Mouse (Mus musculus) layer of hippocampus, postnatal 10 days (tissue): ENCODE measurements around the gene Btk. TPM values are rescaled to one million over a fixed set of nuclear protein-coding genes. Genes with fewer than 3 reads are reported as not detected.
A peak's percentile ranks its signal among the peaks of the same experiment; 100 is the strongest.
"Not testable (repeated sequence)": the region's sequence is repeated elsewhere in the genome, so short reads cannot be mapped to it uniquely, and the experiment has no call there.

Experiments
- DNase-seq, 2 experiments: peaks; one replicate each; pipeline ENCODE4 v3.0.0; 2021; ENCODE audit warnings: low spot score in 2 of 2
- total RNA-seq, 2 experiments: library from RNA; stranded (reverse); gene quantifications; 2 replicates each; pipeline ENCODE4 v1.2.3; 2021

Btk gene
- total RNA-seq, 2 experiments from 2014 or later, result 1.3 to 1.5 TPM

- DNase-seq, result no peak
Measured at GRCm38 (mm10) chrX:134582270-134582669, 1.1 kb downstream of the Btk start.

DNA sequence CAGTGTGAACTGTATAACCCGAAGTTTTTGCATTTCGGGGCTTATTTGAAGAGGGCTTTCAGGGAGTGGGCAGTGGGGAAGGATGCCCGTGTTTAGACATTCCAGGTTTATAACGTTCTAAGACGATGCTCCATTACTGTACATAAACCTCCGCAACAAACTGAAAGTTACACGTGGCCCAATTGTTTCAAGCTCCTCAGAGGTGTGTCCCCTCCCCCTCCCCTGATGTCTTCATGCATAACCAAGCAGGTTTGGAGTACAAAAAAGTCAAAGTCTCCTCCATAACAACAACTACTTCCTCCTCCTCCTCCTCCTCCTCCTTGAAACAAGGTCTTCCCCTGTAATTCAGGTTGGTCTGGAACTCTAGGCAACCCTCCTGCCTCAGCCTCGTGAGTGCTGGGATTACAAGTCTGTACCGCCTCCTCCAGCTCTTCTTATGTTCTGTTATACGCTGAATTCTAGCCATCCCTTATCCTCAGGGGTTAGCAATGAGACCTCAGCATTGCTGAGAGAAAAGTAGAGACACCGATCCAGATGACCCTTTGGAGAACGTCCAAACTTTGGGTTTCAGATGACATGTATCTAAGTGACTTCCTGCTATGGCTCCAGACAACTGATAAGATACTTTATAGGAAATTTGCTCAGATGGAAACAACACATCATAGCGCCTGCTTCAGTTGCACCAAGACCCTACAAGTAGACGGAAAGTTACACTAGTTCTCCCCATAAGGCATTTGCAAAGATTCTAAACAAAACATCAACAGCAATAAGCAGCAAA lies 2.7 kb downstream of the Btk start:
- DNase-seq, result no peak

- DNase-seq, result no peak
Measured at GRCm38 (mm10) chrX:134577896-134578295, 5.5 kb downstream of the Btk start.

DNA sequence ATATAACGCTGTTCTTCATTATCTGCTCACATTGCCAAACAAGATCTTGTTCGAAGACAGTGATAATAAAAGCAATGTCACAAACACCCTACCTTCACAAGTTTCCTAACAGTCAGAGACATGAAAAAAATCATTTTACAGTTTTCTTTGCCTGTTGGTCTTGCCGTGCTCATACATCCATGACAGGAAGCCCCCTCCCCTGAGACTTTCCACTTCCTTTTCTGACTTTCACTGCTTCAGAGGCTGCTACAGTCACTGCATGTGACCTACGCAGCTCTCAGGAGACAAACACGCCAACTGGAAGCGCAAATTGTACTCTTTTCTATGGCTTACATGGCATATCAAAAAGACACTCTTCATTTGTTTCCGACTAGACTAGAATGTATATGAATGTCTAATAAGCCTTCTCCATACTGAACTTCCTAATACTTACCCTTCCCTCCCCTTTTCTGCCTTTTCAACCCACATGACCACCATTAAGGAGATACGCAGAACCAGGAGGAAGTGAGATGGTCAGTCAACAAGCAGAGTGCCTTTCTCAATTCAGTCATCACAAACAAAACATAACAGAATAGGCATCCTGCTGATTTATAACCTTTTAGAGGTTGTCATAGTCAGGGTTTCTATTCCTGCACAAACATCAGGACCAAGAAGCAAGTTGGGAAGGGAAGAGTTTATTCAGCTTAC lies 16.7 kb downstream of the Btk start:
- no peak for DNase-seq

DNA sequence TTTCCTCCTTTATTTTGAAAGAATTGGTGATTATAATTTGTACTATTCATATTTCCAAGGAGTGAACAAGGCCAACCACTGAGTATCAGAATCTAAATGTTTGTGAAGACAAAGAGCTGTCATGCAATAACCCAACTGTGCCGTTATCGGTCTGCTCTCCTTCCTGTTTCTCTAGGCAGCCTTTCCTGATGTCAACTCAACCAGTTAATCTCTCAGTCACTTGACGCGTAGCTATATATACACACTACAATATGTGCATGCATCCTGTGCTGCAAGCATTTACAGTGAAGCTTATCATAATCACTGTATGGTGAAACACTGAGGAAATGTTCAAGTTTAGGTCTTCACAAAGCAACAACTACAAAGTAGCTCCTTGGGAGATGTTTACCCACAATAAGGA lies 19.0 kb downstream of the Btk start:
- DNase-seq, result no peak

DNA sequence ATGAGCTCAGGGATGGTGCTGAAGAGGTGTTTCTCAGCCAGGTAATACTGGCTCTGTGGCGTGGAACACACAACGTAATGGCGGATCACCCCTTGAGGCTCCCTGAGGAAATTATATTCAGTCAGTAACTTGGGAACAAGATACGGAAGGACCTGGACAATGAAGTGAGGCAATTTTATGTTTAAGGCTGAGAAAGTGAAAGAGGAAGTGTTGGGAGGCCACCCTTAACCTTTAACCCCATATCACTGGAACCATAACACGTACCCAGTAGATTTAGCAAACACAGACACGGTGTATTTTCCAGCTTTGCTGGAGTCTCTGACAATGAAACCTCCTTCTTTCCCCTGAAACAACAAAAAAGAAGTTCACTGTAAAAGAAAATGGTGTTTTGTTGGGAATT lies 28.9 kb downstream of the Btk start:
- DNase-seq, result no peak

DNA sequence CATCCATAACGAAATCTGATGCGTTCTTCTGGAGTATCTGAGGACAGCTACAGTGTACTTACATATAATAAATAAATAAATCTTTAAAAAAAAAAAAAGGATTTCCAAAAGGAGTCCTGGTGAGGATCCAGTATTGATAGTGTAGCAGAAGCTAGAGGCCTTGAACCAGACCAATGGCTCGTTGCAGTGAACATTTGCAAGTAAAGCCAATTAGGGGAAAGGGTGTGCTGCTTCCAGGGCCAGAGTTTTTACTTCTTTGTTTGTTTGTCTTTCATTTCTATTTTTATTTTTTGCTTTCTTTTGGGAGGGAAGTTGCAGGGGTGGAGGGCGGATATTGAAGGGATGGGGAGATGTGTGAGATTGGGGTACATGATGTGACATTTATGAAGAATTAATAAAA lies 30.0 kb downstream of the Btk start:
- DNase-seq, result no peak

DNA sequence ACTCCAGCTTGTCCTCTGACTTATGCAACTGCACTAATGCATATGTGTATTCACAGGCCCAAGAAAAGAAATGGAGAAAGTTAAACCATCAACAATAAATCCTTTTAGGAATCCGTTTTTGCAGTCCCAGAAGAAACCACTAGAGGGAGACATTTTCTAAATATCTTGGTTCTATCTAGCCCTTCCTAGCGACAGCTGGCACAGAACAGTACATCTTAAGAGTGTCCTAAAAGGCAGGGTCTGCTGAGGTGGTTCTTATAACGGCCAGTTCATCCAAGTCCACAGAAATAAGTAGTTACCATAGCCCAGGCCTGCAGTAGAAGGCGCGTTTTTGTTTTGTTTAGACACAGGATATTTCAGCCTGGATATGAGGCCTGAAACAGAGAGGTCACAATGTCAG lies 32.5 kb downstream of the Btk start:
- peak; percentile 4 to 20 for DNase-seq

GRCm38 (mm10) chrX:134547330-134547729 lies 36.0 kb downstream of the Btk start:
- no peak for DNase-seq

DNA sequence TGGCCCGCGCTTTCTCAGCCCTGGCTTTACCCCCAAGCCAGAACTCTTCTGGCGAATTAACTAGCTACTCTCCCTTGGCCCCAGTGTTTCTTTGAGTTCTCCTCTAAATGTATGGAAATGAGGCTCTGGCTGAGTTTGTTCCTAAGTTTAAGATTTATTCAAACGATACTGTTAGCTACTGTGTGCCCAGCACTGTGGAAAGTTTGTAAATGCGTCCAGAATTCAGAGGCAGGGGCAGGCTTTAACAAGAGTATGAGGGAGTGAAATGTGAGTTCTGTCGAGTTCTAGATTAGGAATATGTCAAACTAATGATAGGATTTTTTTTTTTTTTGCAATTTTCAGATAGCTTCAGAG lies 41.4 kb downstream of the Btk start:
- DNase-seq, result no peak

- DNase-seq, result peak; percentile 46 to 54
Measured at GRCm38 (mm10) chrX:134541145-134541954, 42.0 kb downstream of the Btk start, which contains the start of gene Timm8a1. Gene Timm8a1, minus strand, starts transcription at chrX:134541865.

DNA sequence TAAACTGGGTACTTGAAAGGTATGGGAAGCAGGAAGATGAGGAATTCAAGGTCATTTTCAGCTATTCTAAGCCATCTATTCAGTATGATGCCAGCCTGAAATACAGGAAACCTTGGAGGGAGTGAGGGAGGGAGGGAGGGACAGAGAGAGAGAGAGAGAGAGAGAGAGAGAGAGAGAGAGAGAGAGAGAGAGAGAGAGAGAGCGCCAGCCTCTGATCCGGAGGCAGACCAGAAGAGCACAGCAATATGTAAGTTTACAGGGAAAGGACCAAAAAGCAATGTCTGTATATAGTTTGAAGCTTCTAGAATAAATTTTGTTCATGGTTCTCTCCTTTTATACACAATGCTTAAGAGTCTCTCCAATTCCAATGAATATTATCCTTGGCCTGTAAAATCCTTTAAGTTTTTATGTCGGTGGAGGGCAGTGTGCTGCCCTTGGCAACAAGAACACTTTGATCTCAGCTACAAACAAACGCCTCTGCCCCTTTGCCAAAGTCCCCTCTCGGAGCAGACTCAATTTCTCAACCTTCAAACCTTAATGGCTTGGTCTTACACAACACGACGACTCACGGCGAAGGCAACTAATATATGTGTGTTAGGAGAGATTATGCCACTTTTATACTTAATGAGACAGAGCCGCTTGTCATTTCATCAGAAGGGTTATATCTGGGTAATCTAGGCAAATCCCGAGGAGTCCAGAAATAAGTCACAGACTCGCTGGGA lies 42.8 kb downstream of the Btk start:
- peak in 1 of 2 experiments; percentile 12 for DNase-seq

- DNase-seq, result not testable (repeated sequence)
Measured at GRCm38 (mm10) chrX:134539795-134540194, 43.6 kb downstream of the Btk start.

DNA sequence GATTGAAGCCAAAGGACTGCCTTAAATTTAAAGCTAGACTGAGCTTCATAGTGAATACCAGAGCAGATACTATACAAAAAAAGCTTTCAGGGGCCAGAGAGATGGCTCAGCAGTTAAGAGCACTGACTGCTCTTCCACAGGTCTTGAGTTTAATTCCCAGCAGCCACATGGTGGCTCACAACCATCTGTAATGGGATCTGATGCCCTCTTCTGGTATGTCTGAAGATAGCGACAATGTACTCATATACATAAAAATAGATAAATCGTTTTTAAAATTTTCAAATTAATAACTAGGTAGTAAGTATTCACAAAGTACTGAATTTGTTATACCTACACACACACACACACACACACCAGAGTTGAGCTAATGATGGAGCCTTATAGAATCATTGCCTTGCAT lies 50.0 kb downstream of the Btk start:
- no peak for DNase-seq

DNA sequence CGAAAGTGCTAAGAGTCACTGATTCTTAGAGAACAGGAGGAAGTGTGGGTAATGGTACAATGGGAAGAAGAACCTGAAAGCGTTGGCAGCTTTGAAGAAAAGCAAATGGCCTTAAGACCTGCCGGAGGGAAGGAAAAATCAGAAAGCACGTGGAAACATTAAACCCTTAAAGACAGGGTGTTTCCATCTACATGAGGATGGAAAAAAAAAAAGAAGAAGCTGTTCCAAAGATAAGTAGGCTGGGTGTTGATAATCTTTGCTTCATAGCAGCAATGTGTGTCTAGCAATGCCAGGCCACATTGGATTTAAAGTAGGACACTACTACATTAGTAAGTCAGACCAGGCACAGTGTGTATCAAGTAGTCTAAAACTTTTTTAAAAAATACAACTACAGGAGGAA lies 58.1 kb downstream of the Btk start:
- no peak for DNase-seq

- DNase-seq, result no peak
Measured at GRCm38 (mm10) chrX:134523772-134524171, 59.6 kb downstream of the Btk start.

- DNase-seq, result no peak
Measured at GRCm38 (mm10) chrX:134509473-134509872, 73.9 kb downstream of the Btk start.

- no peak for DNase-seq
Measured at GRCm38 (mm10) chrX:134507977-134508376, 75.4 kb downstream of the Btk start.

DNA sequence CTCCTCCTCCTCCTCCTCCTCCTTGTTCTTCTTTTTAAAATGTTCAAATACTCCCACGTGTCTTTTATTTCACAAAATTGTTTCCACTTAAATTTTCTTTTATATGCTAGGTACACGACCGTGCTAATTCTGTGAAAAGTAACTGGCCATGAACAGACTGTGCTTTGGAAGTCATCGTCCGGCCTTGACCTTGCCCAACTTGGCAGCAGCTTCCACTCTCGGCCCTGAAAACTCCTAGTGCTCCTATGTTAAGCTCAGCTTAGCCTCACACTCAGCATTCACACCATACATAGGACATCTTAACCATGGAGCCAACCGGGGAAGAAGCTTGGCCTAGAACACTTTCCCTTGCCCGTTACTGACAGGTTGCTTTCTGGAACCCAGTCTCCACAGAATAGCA lies 82.7 kb downstream of the Btk start:
- no peak for DNase-seq
